Mouse (Mus musculus) layer of hippocampus, adult 9-11 months (tissue): ENCODE data around the gene Ube2q1.

Experiments used
- DNase-seq: peaks from one replicate; pipeline ENCODE4 v3.0.0; 2022

Ube2q1 gene

GRCm38 (mm10) chr3:89772968-89773709 is at the start of gene Ube2q1:
Gene Ube2q1 (plus strand): TSS chr3:89773616.
- peak; percentile 99 for DNase-seq

- peak; percentile 32 for DNase-seq
These were observed 46.4 kb upstream of the Ube2q1 start for GRCm38 (mm10) chr3:89727028-89727427.

GRCm38 (mm10) chr3:89728848-89729247 is 44.6 kb upstream of the Ube2q1 start:
- no peak for DNase-seq

- peak; percentile 72 for DNase-seq
These were observed 42.8 kb upstream of the Ube2q1 start for GRCm38 (mm10) chr3:89730350-89731331.

- no peak for DNase-seq
These were observed 41.3 kb upstream of the Ube2q1 start for GRCm38 (mm10) chr3:89732091-89732490.

- no peak for DNase-seq
These were observed 34.9 kb upstream of the Ube2q1 start for GRCm38 (mm10) chr3:89738509-89738908.

GRCm38 (mm10) chr3:89752307-89752706 is 21.1 kb upstream of the Ube2q1 start:
- DNase-seq, result no peak

GRCm38 (mm10) chr3:89755283-89755682 is 18.1 kb upstream of the Ube2q1 start:
- DNase-seq, result no peak

GRCm38 (mm10) chr3:89757851-89758250 is 15.6 kb upstream of the Ube2q1 start:
- no peak for DNase-seq

- no peak for DNase-seq
These were observed 13.6 kb upstream of the Ube2q1 start for GRCm38 (mm10) chr3:89759786-89760185.

GRCm38 (mm10) chr3:89764119-89764724 is 9.2 kb upstream of the Ube2q1 start, which contains the start of gene Chrnb2:
Gene Chrnb2 (minus strand): TSS chr3:89764632.
- DNase-seq, result no peak

- no peak for DNase-seq
These were observed 3.8 kb upstream of the Ube2q1 start for GRCm38 (mm10) chr3:89769584-89769983.

GRCm38 (mm10) chr3:89770425-89771002 is 2.9 kb upstream of the Ube2q1 start:
- DNase-seq, result no peak

- peak; percentile 71 for DNase-seq
These were observed 838 bp upstream of the Ube2q1 start for GRCm38 (mm10) chr3:89772588-89772967.

- no peak for DNase-seq
These were observed 360 bp downstream of the Ube2q1 start for GRCm38 (mm10) chr3:89773740-89774211.

GRCm38 (mm10) chr3:89774236-89774960 is 982 bp downstream of the Ube2q1 start:
- DNase-seq, result no peak

GRCm38 (mm10) chr3:89776001-89776400 is 2.6 kb downstream of the Ube2q1 start:
- DNase-seq, result no peak

GRCm38 (mm10) chr3:89780102-89780501 is 6.7 kb downstream of the Ube2q1 start:
- no peak for DNase-seq

- DNase-seq, result no peak
These were observed 8.2 kb downstream of the Ube2q1 start for GRCm38 (mm10) chr3:89781640-89782039.

- peak; percentile 53 for DNase-seq
These were observed 11.8 kb downstream of the Ube2q1 start for GRCm38 (mm10) chr3:89784991-89785753.

GRCm38 (mm10) chr3:89786275-89786674 is 12.9 kb downstream of the Ube2q1 start:
- DNase-seq, result no peak
